Mouse (Mus musculus) gastrocnemius, adult 18-20 months (tissue): ENCODE results near the gene Rp9. TPM values are rescaled to one million over a fixed set of nuclear protein-coding genes. Genes with fewer than 3 reads are reported as not detected.
"Not testable (repeated sequence)": the region's sequence is repeated elsewhere in the genome, so short reads cannot be mapped to it uniquely, and the experiment has no call there.

Experiments used
- DNase-seq: peaks from one replicate; pipeline ENCODE4 v3.0.0; 2021; ENCODE audit warnings: low spot score
- total RNA-seq, 2 experiments: library from RNA; stranded (reverse); gene quantifications; 2 replicates each; pipeline ENCODE4 v1.2.3; 2021

Rp9 gene
- total RNA-seq, 2 experiments from 2014 or later = 37.0 to 37.5 TPM

GRCm38 (mm10) chr9:22466212-22466611 is 3.3 kb downstream of the Rp9 start:
- DNase-seq = no peak

DNA sequence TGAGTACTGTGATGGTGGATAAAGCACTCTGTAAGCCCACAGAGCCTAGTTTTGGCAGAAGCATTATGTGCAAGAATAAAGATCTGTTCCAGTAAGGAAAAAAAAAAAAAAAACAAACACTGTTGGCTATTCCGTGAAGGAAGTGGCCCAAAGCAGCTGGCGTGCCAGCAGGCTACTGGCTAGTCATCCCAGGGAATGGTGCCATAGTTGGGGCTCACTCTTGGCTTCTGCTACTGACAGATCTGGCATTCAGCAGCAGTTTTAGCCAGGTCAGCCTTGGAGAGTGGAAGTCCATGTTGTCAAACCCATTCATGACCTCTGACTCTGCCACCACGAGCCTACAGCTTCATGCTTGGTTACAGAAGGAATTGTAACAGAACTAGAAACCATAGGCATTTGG is 7.6 kb downstream of the Rp9 start:
- peak; percentile 39 for DNase-seq

- no peak for DNase-seq
Observed at GRCm38 (mm10) chr9:22457142-22457835, 12.3 kb downstream of the Rp9 start.

GRCm38 (mm10) chr9:22455041-22455440 is 14.5 kb downstream of the Rp9 start:
- no peak for DNase-seq

GRCm38 (mm10) chr9:22453990-22454389 is 15.6 kb downstream of the Rp9 start, which contains the start of gene Gm17545:
Gene Gm17545, plus strand, starts transcription at chr9:22454290.
- not testable (repeated sequence) for DNase-seq

GRCm38 (mm10) chr9:22453501-22453924 is 16.0 kb downstream of the Rp9 start:
- DNase-seq = no peak

- DNase-seq = no peak
Observed at GRCm38 (mm10) chr9:22452697-22453096, 16.8 kb downstream of the Rp9 start.

DNA sequence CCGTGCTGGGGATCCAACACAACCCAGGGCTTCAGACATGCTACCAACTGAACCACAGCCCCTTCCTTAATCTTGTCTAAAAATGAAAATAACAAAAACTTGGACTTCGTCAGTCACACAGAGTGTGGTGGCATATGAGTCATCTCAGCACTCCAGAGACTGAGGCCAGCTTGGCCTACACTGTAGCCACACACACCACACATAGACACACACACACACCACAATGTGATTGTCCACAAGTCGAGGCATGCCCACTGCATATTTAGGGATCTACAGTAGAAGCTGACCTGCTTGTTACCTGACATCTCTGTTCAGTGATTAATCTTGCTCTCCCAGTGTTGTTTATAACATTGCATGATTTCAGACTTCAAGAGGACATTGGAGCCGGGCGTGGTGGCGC is 20.3 kb downstream of the Rp9 start:
- no peak for DNase-seq

DNA sequence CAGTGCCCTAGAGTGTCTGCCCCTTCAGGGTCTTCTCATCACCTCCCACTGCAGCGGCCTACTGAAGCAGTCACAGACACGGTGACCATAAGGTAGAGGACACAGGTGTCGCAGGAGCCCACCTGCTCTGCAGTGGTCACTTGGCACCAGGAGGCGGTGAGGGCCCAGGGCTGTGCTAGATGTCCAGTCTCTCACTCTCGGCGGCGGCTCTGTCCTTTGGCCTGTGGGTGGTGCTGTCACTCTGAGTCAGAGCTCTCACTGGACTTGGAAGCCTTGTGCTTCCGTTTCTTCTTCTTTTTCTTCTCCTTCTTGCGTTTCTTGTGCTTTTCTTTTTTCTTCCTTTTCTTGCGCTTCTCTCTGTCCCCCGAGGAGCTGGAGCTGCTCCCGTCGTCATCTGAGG is 21.1 kb downstream of the Rp9 start:
- DNase-seq = no peak

DNA sequence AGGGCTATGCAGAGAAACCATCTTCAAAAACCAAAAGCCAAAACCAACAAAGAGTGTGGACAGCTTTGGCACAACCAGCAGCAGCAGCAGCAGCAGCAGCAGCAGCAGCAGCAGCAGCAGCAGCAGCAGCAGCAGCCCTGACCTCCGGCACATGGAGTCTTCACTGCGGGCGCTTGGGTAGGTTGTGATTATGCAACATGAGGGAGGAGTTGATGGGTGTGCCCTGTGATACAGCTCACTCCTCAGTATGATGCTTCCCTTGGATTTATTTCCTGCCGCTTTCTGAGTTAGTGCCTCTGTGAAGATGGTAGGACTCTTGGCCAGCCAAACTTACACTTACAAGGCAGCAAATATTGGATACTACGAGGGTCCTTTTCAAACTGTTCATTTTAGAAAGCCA is 22.3 kb downstream of the Rp9 start:
- no peak for DNase-seq

GRCm38 (mm10) chr9:22445123-22445522 is 24.4 kb downstream of the Rp9 start:
- no peak for DNase-seq

DNA sequence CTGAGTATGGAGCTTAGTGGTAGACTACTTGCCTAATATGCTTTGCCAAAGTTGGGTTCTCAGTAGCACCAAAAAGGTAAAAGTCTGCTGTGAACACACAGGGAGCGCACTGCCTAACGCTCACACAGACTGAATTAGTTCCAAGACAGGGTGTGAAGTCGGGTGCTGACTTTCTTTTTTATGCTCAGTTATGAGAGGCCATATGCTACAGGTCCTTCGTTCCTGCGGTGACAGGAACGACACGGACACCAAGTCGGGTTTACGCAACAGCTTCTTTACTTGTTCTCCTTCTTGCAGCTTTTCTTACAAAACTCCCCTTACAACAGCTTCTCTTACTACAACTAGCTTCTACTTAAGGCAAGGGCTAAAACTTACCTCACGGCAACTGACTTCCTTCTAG is 26.4 kb downstream of the Rp9 start:
- DNase-seq = no peak

GRCm38 (mm10) chr9:22438826-22439225 is 30.7 kb downstream of the Rp9 start:
- DNase-seq = no peak

DNA sequence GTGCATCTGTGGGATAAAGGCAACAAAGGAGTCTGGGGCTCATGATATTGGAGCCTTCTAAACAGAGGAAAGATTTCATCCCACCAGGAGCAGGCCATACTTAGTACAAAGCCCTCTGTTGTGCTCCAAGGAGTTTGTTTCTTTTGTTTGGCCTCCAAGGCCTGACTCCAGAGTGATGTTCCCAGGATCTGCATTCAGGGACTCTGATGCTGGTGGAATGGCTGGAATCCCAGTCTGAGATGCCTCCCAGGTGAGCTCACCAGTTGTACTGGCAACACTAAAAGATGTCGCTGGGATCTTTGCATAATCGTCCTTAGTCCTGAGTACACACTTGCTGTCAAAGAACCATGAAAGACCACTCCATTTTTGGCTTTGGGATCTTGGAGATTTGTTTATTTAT is 35.4 kb downstream of the Rp9 start:
- no peak for DNase-seq

DNA sequence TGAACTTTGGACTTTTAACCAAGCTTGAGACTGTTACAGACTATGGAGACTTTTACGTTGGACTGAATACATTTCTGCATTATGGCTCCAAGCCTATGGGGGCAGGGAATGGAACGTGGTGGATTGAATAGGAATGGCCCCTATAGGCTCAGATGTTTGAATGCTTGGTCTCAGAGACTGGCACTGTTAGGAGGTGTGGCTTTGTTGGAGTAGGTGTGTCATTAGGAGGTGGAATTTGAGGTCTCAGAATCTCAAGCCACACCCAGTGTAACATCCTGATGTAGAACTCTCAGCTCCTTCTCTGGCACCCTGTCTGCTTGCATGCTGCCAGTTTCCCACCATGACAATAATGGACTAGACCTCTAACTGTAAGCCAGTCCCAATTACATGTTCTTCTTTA is 36.3 kb downstream of the Rp9 start:
- no peak for DNase-seq

DNA sequence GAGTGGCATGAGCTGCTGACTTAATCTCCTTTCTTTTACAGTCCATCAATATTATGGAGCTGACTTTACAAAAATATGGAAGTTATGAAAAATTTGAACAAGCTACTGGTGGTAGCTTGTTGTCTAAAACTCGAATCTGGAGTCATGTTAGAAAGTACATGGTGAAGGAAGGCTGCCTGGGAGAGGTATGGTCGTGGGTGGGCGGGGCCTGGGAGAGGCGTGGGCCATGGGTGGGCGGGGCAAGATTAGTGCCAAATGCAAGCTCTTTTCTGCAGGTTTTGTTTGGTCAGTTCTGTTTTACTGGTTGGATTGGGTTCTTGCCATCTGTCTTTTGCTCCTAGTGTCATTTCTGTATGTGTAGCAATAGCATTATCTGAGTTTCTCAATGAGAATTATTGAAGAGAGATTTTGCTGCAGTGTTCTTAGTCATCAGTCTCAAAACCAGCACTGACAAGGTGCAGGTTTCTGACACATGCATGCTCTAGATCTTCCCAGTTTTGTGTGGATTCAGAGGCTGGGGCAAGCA is 39.2 kb downstream of the Rp9 start:
- no peak for DNase-seq

DNA sequence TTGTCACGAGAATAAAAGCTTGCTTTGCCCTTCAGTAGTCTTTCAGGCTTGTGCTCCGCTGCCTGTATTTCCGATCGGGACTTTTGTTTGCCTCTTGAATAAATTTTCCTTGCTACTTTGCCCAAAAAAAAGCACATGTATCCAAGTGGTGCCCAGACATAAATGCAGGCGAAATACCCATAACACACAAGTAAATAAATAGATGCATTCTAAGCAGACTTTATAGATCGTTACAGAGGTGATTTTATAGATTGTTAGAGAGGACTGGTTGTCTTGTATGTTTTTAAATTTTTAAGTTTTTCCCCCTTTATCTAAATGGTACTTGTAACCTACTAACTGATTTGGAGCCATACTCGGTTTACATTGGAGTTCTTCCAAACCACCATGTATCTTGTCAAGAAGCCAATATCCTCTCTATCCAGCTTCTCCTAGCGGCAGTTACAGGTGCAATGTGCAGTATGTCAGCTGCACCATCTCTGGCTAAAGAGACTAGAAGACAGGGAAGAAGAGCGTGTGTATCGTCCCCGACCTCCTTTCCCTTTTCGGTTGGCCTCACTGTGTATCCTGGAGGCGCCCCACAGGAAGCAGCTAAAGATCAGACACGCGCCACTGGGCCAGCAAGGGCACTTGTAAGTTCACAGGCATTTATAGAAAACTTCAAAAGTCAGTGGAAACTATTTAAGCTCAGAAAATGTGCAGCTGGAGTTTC is 39.9 kb downstream of the Rp9 start:
- DNase-seq = no peak

DNA sequence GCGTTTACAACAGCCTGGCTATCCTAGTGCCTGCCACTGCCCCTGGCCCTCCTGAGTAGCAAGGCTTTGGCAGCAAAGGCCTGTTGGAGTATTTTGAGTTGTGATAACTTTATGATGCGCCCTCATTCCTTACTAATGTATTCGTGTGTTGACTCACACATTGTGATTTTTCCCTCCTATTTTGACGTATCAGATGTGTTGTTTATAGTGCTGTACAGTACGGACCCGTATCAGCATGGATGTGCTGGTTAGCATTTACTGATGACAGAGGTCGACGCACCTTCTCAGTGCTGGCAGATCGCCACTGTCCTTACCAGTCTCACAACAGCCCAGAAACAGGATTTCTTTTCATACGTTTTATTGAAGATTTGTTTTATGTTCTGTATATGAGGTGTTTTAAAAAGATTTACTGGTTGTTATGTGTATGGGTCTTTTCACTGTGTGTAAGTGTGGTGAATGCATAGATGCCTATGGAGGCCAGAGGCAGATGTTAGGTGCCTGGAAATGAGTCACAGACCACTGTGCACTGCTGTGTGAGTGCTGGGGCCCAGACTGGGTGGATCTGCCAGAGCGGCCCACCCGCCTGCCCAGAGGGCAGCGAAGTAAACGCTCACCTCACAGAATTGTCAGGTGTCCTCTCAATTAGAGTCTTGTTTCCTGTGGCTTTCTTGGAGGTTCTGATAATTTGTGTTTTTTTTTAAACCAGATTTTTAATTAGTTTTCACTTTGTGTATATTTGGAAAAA is 40.7 kb downstream of the Rp9 start:
- no peak for DNase-seq

- no peak for DNase-seq
Observed at GRCm38 (mm10) chr9:22428028-22428665, 41.4 kb downstream of the Rp9 start.

DNA sequence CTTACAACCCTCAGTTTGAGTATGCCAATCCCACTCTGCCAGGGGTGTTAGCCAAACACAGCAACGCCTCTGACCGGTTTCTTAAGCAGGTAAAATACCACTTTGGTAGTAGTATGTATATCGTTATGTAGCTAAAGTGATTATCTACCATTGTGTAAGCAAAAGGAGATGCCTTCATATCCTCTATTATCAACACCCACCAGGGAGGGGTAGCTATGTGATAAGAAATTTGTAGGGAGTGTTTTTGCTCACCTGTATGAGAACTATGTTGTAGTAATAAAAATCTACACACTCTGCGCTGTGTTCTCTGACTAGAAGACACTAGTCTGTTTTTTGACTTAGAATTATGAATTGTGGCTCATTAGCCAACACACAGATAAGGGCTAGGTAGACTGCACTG is 44.8 kb downstream of the Rp9 start:
- no peak for DNase-seq

GRCm38 (mm10) chr9:22424196-22424595 is 45.3 kb downstream of the Rp9 start:
- DNase-seq = no peak

DNA sequence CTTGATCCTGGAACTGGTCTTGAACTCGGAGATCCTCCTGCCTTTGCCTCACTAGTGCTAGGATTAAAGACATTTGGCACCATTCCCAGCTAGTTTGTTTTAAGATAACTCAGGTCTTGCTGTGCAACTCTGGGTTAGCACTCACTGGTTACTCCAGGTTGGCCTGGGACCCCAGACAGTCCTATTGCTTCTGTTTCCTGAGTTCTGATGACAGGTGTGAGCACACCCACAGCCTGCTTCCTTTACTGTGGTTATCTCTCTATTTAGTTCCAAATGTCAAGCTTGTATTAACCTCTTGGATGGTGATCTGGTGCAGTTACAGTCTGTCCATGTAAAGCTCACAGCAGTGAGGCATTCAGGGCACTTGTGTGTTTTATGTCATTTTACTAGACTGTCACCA is 46.0 kb downstream of the Rp9 start:
- DNase-seq = no peak
